Mouse (Mus musculus) G1E (cell line): ENCODE measurements around the gene Fev.

Experiments used
- CTCF ChIP-seq: IDR thresholded peaks from 2 replicates; pipeline ENCODE4 v1.5.1; 2012; ENCODE audit warnings: low read depth, low read length, inconsistent platforms, mixed read lengths
- GATA2 ChIP-seq: IDR thresholded peaks from 2 replicates; pipeline ENCODE4 v1.6.1; 2012; ENCODE audit warnings: low read depth, low read length, inconsistent platforms, borderline replicate concordance
- POLR2AphosphoS5 ChIP-seq: IDR thresholded peaks from 2 replicates; pipeline ENCODE4 v1.6.1; 2012; ENCODE audit warnings: low read depth, low read length, inconsistent platforms; ENCODE audit not compliant: insufficient replicate concordance
- TAL1 ChIP-seq: conservative IDR thresholded peaks from 2 replicates; pipeline ENCODE4 v1.6.1; 2012; ENCODE audit warnings: low read depth, low read length, inconsistent platforms, mixed read lengths

GRCm38 (mm10) chr1:74882055-74882734 is 3.0 kb downstream of the Fev start:
- TF ChIP-seq CTCF, result no peak
- no peak for TF ChIP-seq GATA2
- no peak for TF ChIP-seq TAL1
- no peak for TF ChIP-seq POLR2AphosphoS5
